Mouse (Mus musculus) left cerebral cortex, adult 2 months (tissue): ENCODE measurements around the gene Tiam1. TPM values are rescaled to one million over a fixed set of nuclear protein-coding genes. Genes with fewer than 3 reads are reported as not detected.

Experiments
- DNase-seq, 2 experiments: peaks; one replicate each; pipeline ENCODE4 v3.0.0; 2021 to 2022; ENCODE audit warnings: low spot score in 2 of 2, mixed read lengths in 1 of 2; ENCODE audit errors: extremely low spot score in 1 of 2
- H3K27ac ChIP-seq: fragments of 200-600 bp; 2 replicates; pipeline ENCODE4 v1.8.1; 2022
- H3K4me3 ChIP-seq: fragments of 200-600 bp; 2 replicates; pipeline ENCODE4 v1.8.1; 2022
- CTCF ChIP-seq: fragments of 200-600 bp; IDR thresholded peaks from 2 replicates; pipeline ENCODE4 v1.8.1; 2022; ENCODE audit warnings: antibody characterized with exemption, mild to moderate bottlenecking, moderate library complexity
- intact Hi-C: fragments of 180-260 bp; cut with DNase I; formaldehyde crosslinking; loops from one replicate; pipeline ENCODE4 v1.15.1; 2025
- total RNA-seq, 2 experiments: library from RNA; stranded (reverse); gene quantifications; 2 replicates each; pipeline ENCODE4 v1.2.3; 2021

The Tiam1 gene
- total RNA-seq, 2 experiments from 2014 or later: 107 to 120 TPM

DNA sequence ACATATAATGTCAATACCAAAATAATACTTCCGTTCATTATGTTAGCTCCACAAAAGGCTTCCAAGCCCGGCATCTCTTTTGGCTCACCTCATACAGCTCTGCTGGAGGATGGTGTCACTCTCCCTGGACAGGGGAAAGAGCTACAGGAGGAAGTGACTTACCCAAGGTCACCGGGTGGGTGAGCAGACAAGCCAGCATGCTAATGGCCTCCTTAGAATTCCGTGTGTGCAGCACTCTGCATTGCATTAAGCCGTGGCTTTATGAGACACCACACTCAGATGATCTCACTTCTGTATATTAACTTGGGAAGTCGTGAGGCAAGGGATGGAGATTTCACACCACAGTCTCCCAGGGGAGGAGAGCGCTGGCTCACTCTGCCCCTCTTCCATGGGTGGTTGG lies 248.3 kb downstream of the Tiam1 start:
- intact Hi-C loops: loop anchor here (2.0 to 5.0 kb wide), 3 partner anchors 40 to 123 kb away; no protein-coding TSS in a partner anchor
- peak overlapping the region; percentile 50 for H3K4me3 ChIP-seq
- no peak for TF ChIP-seq CTCF
- H3K27ac ChIP-seq: no peak overlapping the region
- DNase-seq: no peak

DNA sequence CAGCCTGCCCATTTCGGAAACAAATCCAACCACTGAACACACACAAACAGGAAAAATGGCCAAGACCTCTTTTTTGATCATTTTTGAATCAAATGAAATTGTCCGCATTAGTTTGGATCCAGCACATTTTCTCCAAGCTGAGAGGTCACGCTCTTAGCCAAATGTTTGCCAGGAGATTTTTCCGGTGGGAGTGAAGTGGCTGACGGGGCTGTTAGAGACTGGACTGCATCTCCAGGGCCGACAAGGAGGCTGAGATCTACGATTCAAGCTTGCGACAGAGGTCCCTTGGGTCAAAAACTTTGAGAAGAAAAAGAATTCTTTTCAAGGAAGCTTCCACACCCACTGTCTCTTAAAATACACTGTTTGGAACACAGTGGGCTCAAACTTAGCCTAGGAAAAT lies 248.8 kb downstream of the Tiam1 start:
- Histone ChIP-seq H3K27ac (no peak overlapping the region), H3K4me3 (no peak overlapping the region)
- no peak for TF ChIP-seq CTCF
- DNase-seq: no peak
- intact Hi-C loops: loop anchor here (2.0 to 5.0 kb wide), 3 partner anchors 40 to 123 kb away; no protein-coding TSS in a partner anchor

DNA sequence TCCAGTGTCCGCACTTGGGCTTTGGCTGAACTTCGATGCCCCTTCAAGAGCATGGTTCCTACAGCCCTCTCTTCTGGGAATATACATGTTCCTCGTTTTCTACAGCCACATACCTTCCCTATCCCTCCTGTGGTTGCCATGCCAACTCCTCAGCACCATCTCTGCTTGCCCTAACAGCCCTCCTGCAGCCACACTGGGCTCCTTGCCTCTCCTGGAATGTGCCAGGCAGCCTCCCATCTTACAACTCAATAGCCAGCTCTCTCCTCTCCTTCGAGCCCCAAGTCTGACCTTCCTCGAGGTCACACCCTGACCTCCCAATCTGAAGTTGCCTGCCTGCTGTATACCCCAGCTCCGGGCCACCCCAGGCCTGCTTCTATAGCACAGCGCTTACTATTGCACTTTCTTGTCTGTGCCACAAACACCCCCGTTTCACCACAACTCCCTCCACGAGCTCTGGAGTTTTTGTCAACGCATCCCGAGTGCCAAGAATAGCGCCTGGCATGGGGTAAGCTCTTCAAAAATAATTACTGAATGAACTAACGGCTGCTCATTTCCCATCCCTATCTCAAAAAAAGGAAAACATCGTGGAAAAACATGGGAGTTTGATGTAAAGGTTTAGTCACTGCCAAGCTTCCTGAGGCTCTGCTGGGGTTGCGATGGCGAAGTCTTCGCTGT lies 252.9 kb downstream of the Tiam1 start:
- Histone ChIP-seq H3K4me3 (no peak overlapping the region), H3K27ac (no peak overlapping the region)
- intact Hi-C loops: no loop called here
- no peak for DNase-seq
- TF ChIP-seq CTCF: no peak

DNA sequence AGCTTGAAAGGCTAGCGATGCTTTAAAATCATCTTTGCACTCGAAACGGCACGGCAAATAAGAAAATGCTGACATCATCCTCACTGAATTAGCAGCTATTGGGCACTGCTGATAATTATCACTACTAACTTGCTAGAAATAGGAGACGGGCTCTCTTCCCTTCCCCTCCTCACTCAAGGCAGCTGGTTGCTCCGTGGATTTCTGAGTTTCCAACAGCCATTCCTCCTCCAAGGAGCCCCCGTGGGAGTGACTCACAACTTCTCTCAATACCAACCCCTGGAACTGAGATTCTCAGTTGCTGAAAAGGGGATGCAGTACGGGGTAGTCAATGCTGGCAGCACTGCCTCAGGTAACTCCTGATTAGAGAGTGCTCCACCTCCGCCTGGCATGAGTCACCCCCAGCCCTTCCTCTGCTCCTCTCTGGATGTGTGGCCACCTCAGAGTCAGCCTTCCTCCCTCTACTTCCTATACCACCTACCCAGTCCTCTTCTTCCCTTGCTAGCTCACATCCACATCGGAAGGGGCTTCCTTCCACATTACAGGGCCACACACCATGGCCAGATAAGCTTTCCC lies 253.6 kb downstream of the Tiam1 start:
- no peak for TF ChIP-seq CTCF
- no peak overlapping the region for H3K27ac ChIP-seq
- peak in 1 of 2 experiments; percentile 54 for DNase-seq
- intact Hi-C loops: no loop called here
- no peak overlapping the region for H3K4me3 ChIP-seq

DNA sequence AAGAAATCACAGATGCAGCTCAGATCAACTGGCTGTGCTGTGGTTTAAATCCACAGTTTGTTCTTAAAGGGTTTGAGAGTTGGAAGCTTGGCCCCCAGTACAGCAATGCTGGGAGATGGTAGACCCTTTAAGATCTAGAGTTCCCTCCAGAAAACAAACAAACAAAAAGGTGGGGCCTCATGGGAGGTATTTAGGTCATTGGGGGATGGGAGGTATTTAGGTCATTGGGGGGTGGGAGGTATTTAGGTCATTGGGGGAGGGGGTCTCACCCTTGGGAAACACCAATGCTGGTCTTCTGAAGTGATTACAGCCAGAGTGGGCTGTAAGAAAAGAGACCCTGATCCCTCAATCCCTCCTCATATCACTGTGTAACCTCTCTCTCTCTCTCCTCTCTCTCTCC lies 257.0 kb downstream of the Tiam1 start:
- no peak for TF ChIP-seq CTCF
- no peak for DNase-seq
- intact Hi-C loops: no loop called here
- no peak overlapping the region for H3K27ac ChIP-seq
- H3K4me3 ChIP-seq: no peak overlapping the region

DNA sequence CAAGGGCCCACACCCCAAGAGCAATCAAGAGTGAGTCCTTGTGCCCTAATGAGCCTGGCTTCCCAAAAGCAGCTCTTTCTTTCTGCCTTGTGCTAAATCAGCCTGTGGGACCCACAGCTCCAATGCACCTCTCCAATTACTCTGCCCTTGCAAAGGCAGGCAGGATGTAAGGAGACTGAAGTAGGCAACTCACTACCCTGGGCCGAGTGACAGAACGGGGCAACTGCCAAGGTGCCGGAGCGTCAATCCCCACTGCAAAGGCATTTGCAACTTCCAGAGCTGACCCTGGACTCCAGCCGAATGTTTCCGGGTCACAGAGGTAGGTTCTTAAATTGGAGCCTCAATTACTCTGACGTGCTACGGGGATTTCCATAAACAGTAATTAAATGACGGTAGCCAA lies 257.9 kb downstream of the Tiam1 start:
- Histone ChIP-seq H3K4me3 (no peak overlapping the region), H3K27ac (no peak overlapping the region)
- no peak for DNase-seq
- intact Hi-C loops: no loop called here
- TF ChIP-seq CTCF: no peak

DNA sequence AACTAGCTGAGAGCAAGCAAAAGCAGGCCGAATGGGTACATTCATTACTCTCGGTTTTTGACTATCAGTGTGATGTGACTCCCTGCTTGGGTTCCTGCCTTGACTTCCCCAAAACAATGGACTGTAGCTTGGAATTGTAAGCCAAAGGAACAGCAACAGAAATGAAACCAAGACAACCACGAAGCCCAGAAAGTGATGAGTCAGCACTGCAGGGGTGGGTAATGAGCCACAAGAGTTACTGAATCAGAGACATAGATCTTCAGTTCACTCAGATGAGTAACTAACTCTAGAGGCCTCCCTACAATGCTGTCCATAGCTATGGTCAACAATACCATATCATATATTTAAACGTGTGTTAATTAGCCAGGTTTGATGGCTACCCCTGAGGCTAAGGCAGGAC lies 259.7 kb downstream of the Tiam1 start:
- Histone ChIP-seq H3K27ac (no peak overlapping the region), H3K4me3 (no peak overlapping the region)
- intact Hi-C loops: no loop called here
- DNase-seq: no peak
- TF ChIP-seq CTCF: no peak

DNA sequence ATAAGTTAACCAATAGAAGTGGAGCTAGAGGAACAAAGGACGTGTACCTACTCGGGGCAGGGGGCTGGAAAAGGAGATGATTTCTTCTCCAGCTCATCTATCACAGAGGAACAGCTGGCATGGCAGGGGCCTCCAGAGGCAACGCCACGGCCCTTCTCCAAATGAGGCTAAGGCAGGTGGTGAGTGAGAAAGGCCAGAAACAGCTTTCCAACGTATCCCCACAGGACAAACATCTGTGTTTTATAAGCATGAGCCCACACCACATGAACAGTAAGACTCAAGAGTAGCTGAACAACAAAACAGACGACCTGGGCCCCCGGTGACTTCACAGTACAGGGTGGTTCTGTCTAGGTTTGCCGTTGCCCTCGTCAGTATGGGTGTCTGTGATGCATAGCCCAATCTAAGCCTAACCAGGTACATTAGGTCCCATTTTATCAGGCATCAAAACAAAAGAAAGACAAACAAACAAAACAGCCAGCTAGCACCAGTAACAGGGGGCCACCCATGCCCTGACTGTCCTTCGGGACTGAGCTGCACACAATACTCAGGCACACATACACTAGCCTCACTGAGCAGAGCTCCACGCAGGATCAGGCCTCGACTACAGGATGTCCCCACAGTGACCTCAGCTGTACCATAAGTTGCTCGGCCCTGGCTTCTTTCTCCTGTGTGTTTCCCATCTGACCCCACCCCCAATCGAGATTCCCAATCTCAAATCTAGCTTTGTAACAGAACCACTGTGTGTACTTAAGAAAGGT lies 260.9 kb downstream of the Tiam1 start:
- no peak overlapping the region for H3K4me3 ChIP-seq
- TF ChIP-seq CTCF: no peak
- intact Hi-C loops: no loop called here
- DNase-seq: no peak
- no peak overlapping the region for H3K27ac ChIP-seq

DNA sequence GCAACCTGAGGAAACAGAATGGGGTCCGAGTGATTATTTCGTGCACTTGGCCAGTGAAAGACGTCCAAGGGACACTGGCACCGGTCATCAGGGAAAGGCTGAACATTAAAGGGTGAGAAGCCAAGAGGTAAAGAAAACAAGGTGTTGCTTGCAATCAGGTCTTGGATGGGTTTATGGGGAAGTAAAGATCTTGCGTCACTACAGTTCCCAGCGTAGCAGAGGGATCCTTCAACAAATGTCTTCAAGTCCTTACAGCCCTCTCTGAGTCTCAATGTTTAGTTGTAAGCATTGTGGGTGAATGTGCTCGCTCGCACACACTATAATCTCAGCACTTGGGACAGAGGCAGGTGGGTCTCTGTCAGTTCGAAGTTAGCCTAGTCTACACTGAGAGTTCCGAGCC lies 266.4 kb downstream of the Tiam1 start:
- no peak overlapping the region for H3K27ac ChIP-seq
- no peak for DNase-seq
- no peak for TF ChIP-seq CTCF
- intact Hi-C loops: no loop called here
- H3K4me3 ChIP-seq: no peak overlapping the region

DNA sequence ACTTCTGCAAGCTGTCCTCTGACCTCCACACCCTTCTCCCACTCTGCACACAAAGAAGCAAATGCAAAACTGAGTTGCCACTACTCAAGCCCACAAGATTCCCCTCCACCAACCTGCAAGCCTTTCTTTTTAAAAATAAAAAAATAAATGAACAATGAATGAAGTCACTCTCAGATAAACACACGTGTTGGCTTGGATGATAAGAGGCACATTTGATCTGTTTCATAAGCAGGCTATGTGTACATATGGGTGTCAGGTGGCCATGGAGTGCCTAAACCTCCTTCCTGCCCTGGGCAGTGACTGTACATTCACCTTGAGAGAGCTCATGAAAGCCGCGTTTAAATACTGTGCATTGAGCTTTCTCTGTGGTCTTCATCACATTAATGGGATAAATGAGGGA lies 267.5 kb downstream of the Tiam1 start:
- intact Hi-C loops: no loop called here
- no peak for DNase-seq
- no peak for TF ChIP-seq CTCF
- H3K27ac ChIP-seq: no peak overlapping the region
- H3K4me3 ChIP-seq: no peak overlapping the region

DNA sequence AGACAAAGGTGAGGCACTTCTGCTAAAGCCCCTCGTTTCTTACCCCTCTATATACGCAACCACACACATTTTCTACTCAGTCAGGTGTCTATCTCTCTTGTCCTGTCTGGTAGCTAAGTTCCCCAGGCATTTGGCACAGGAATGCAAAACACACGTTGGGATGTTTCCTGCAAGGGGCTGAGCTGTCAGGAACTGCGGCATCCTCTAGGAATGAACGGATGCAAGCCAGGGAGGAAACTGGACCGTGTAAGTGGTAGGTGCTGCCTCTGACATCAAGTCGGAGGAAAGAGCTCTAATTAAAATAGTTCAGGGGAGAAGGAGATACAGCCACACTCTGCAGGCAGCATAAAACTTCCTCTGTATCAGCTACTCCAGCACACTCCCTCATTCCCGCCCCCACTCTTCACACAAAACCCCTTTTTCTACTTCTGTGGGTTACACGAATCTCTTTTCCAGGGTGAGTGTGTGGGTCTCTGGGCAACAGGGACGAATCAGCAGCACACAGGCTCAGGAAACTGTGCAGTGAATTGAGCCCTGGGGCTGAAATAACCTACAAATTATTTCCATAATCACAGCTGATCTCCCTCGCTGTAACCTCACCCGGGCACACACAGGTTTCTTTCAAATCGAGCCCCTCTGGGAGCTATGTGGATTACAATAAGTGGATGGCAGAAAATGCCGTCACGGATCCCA lies 269.4 kb downstream of the Tiam1 start:
- Histone ChIP-seq H3K4me3 (no peak overlapping the region), H3K27ac (no peak overlapping the region; the same call in 1 of the 2 replicates)
- intact Hi-C loops: no loop called here
- no peak for DNase-seq
- no peak for TF ChIP-seq CTCF
